Comparison of ENCODE assay signal across 14 mouse cellular contexts in the genomic region with DNA sequence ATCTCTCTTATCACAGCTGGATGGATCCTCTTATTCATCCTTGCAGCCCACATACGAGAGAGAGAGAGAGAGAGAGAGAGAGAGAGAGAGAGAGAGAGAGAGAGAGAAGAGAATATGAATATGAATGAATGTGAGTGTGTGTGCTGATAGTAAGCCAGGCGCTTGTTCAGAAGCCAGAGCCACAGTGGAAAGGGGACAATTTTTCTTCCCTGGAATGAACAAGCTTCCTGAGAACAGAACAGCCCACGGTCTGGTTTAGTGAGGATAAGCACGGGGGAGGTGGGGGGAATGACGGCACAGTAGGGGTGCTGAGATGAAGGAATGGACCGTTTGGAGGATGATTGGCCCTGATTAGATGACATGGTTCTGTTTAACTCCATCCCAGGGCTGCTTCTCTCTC.
DNase-seq lines count a peak whose midpoint lies in the region.
"Had no signal": no experiment of that assay in that cellular context is flagged by ENCODE, and none has a peak within 500 bp of the region (broad histone marks: within the 10 kb centered on the region; RNA-seq: fewer than 3 reads in every experiment).

No protein-coding gene starts in this region.

- peak; percentile 37 for DNase-seq in heart, adult 11 months
- DNase-seq in heart, postnatal 10 days = no peak
- DNase-seq in right cerebral cortex, adult 18-20 months = peak; percentile 32
- DNase-seq in right cerebral cortex, adult 2 months (ENCODE audit: low spot score in 2 of 2) = no peak
- DNase-seq in telencephalon, adult 2 months (ENCODE audit: low read depth, low spot score) = peak; percentile 60
- no peak for DNase-seq in left cerebral cortex, postnatal 36 days (ENCODE audit: low spot score in 2 of 2)
- DNase-seq: adrenal gland, adult 2 months; adrenal gland, postnatal 10 days; adrenal gland, postnatal 25 days; cerebellum, adult 11-12 months; cerebellum, adult 2 months; cerebellum, adult 9-10 months; cerebellum, postnatal 10 days; cerebellum, postnatal 25 days had no signal

- intact Hi-C loops in heart, postnatal 10 days (cut with DNase I) = no loop called here
- intact Hi-C loops in left cerebral cortex, postnatal 36 days (cut with DNase I) = no loop called here

Comparison
In these comparisons a context has a peak if more than half of its experiments do, and no peak if none do; other contexts are left out.
1. DNase-seq: peak in heart, adult 11 months (single experiment), right cerebral cortex, adult 18-20 months (single experiment) and telencephalon, adult 2 months (single experiment); none in heart, postnatal 10 days (0 of 2), right cerebral cortex, adult 2 months (0 of 2) and left cerebral cortex, postnatal 36 days (0 of 2).